Mouse (Mus musculus) forebrain, postnatal 0 days (tissue): ENCODE measurements around the gene Unc119. TPM values are rescaled to one million over a fixed set of nuclear protein-coding genes. Genes with fewer than 3 reads are reported as not detected.

Source experiments
- ATAC-seq: fragments of 200-750 bp; cut with Nextera tagmentation; 2 replicates; pipeline ENCODE4 v1.8.0; 2017; ENCODE audit warnings: mild to moderate bottlenecking, moderate library complexity
- DNase-seq: peaks from one replicate; pipeline ENCODE4 v3.0.0-alpha.2; 2015
- H3K27ac ChIP-seq: fragments of 300-500 bp; sonication (generic); 2 replicates; pipeline ENCODE4 v1.5.1; 2014; ENCODE audit warnings: low read depth, mild to moderate bottlenecking, antibody characterized with exemption, low read length, moderate library complexity, mixed read lengths
- H3K27me3 ChIP-seq: fragments of 300-500 bp; sonication (generic); 2 replicates; pipeline ENCODE4 v1.6.1; 2014; ENCODE audit warnings: mild to moderate bottlenecking, low read length, mixed read lengths; ENCODE audit not compliant: insufficient read depth
- H3K36me3 ChIP-seq: fragments of 300-500 bp; sonication (generic); 2 replicates; pipeline ENCODE4 v1.6.1; 2014; ENCODE audit warnings: mild to moderate bottlenecking, moderate library complexity; ENCODE audit not compliant: insufficient read depth
- H3K4me1 ChIP-seq: fragments of 300-500 bp; sonication (generic); 2 replicates; pipeline ENCODE4 v1.6.1; 2014; ENCODE audit warnings: antibody characterized with exemption; ENCODE audit not compliant: insufficient read depth
- H3K4me2 ChIP-seq: fragments of 300-500 bp; sonication (generic); 2 replicates; pipeline ENCODE4 v1.6.1; 2014; ENCODE audit warnings: low read depth, mild to moderate bottlenecking, moderate library complexity
- H3K4me3 ChIP-seq: fragments of 300-500 bp; sonication (generic); 2 replicates; pipeline ENCODE4 v1.5.1; 2014; ENCODE audit warnings: low read depth, low read length, mixed read lengths
- H3K9ac ChIP-seq: fragments of 300-500 bp; sonication (generic); 2 replicates; pipeline ENCODE4 v1.6.1; 2014; ENCODE audit warnings: mild to moderate bottlenecking
- H3K9me3 ChIP-seq: fragments of 300-500 bp; sonication (generic); 2 replicates; pipeline ENCODE4 v1.6.1; 2016; ENCODE audit warnings: low read length
- CTCF ChIP-seq: sonication (generic); IDR thresholded peaks from 2 replicates; pipeline ENCODE4 v1.5.1; 2016; ENCODE audit warnings: antibody characterized with exemption, control low read depth, low read depth
- WGBS: fragments of 180-500 bp; shearing (Covaris S2); extraction: QIAGEN DNeasy Blood & Tissue Kit; methylation state at CpG from one replicate; pipeline ENCODE4 v1.1.7; 2014; 5-methylcytosine and 5-hydroxymethylcytosine counted together
- polyA plus RNA-seq: library from polyadenylated mRNA; unstranded; fragments of >200 nt; fragmentation: Nextera tagmentation; extraction: Ambion mirVana; gene quantifications from 2 replicates; pipeline ENCODE4 v1.2.1, GENCODE M21; 2015
- total RNA-seq: library from RNA; depleted of rRNA; stranded (reverse); fragments of >200 nt; gene quantifications from 2 replicates; pipeline ENCODE4 v1.2.3, GENCODE M21; 2014

The Unc119 gene
- total and polyA plus RNA-seq, 2 experiments from 2014 or later = 72.2 to 86.5 TPM

- Histone ChIP-seq H3K4me2 (no peak overlapping the region), H3K4me3 (no peak overlapping the region), H3K9me3 (no peaks in the 10 kb centered on the region), H3K9ac (no peak overlapping the region), H3K36me3 (no peaks in the 10 kb centered on the region), H3K27me3 (no peaks in the 10 kb centered on the region), H3K4me1 (no peaks in the 10 kb centered on the region), H3K27ac (no peak overlapping the region)
- 65% methylated on average over 7 of the region's 7 CpGs for WGBS
- ATAC-seq (no peak), DNase-seq (no peak)
- TF ChIP-seq CTCF = no peak
Observed at GRCm38 (mm10) chr11:78372610-78373009, 29.3 kb downstream of the Unc119 start.

- H3K4me1 ChIP-seq = no peaks in the 10 kb centered on the region
- no peak for ATAC-seq
- H3K9me3 ChIP-seq = no peaks in the 10 kb centered on the region
- no peak for DNase-seq
- no peak overlapping the region for H3K9ac ChIP-seq
- H3K27me3 ChIP-seq = no peaks in the 10 kb centered on the region
- H3K27ac ChIP-seq = no peak overlapping the region
- no peaks in the 10 kb centered on the region for H3K36me3 ChIP-seq
- 93% methylated on average over 8 of the region's 8 CpGs for WGBS
- no peak for TF ChIP-seq CTCF
- H3K4me3 ChIP-seq = no peak overlapping the region
- no peak overlapping the region for H3K4me2 ChIP-seq
Observed at GRCm38 (mm10) chr11:78374147-78374546, 30.9 kb downstream of the Unc119 start.

GRCm38 (mm10) chr11:78377549-78378159, 34.4 kb downstream of the Unc119 start:
- Histone ChIP-seq H3K4me3 (no peak overlapping the region), H3K4me1 (no peaks in the 10 kb centered on the region), H3K4me2 (no peak overlapping the region), H3K27ac (no peak overlapping the region), H3K36me3 (no peaks in the 10 kb centered on the region), H3K9ac (no peak overlapping the region), H3K9me3 (no peaks in the 10 kb centered on the region), H3K27me3 (no peaks in the 10 kb centered on the region)
- no peak for ATAC-seq
- no peak for TF ChIP-seq CTCF
- DNase-seq = no peak
- 45% methylated on average over 11 of the region's 12 CpGs for WGBS

- H3K4me1 ChIP-seq = no peaks in the 10 kb centered on the region
- H3K27me3 ChIP-seq = no peaks in the 10 kb centered on the region
- no peak overlapping the region for H3K27ac ChIP-seq
- no peaks in the 10 kb centered on the region for H3K36me3 ChIP-seq
- no peak for TF ChIP-seq CTCF
- H3K9ac ChIP-seq = no peak overlapping the region
- no peaks in the 10 kb centered on the region for H3K9me3 ChIP-seq
- no peak for ATAC-seq
- 49% methylated on average over 4 of the region's 4 CpGs for WGBS
- DNase-seq = no peak
- H3K4me2 ChIP-seq = no peak overlapping the region
- no peak overlapping the region for H3K4me3 ChIP-seq
Observed at GRCm38 (mm10) chr11:78380351-78380750, 37.1 kb downstream of the Unc119 start.

GRCm38 (mm10) chr11:78380996-78381395, 37.7 kb downstream of the Unc119 start:
- TF ChIP-seq CTCF = no peak
- DNase-seq (no peak), ATAC-seq (no peak)
- Histone ChIP-seq H3K36me3 (no peaks in the 10 kb centered on the region), H3K27ac (no peak overlapping the region), H3K4me3 (no peak overlapping the region), H3K27me3 (no peaks in the 10 kb centered on the region), H3K4me2 (no peak overlapping the region), H3K9ac (no peak overlapping the region), H3K4me1 (no peaks in the 10 kb centered on the region), H3K9me3 (no peaks in the 10 kb centered on the region)
- 79% methylated on average over 3 of the region's 3 CpGs for WGBS

- Histone ChIP-seq H3K27me3 (no peaks in the 10 kb centered on the region), H3K4me1 (no peaks in the 10 kb centered on the region), H3K9me3 (no peaks in the 10 kb centered on the region), H3K4me3 (no peak overlapping the region), H3K27ac (no peak overlapping the region), H3K9ac (no peak overlapping the region), H3K4me2 (no peak overlapping the region), H3K36me3 (no peaks in the 10 kb centered on the region)
- 81% methylated on average over 7 of the region's 7 CpGs for WGBS
- DNase-seq = no peak
- TF ChIP-seq CTCF = no peak
- ATAC-seq = no peak
Observed at GRCm38 (mm10) chr11:78382286-78382685, 39.0 kb downstream of the Unc119 start.

GRCm38 (mm10) chr11:78382701-78383100, 39.4 kb downstream of the Unc119 start:
- Histone ChIP-seq H3K9ac (no peak overlapping the region), H3K4me3 (no peak overlapping the region), H3K9me3 (no peaks in the 10 kb centered on the region), H3K27me3 (no peaks in the 10 kb centered on the region), H3K4me1 (no peaks in the 10 kb centered on the region), H3K4me2 (no peak overlapping the region), H3K27ac (no peak overlapping the region), H3K36me3 (no peaks in the 10 kb centered on the region)
- WGBS = 28% methylated on average over 5 of the region's 5 CpGs
- no peak for TF ChIP-seq CTCF
- ATAC-seq = no peak
- no peak for DNase-seq
